Mouse (Mus musculus) retina, postnatal 1 day (tissue): ENCODE results near the gene Slc13a3.
A peak's percentile ranks its signal among the peaks of the same experiment; 100 is the strongest.
"Not testable (repeated sequence)": the region's sequence is repeated elsewhere in the genome, so short reads cannot be mapped to it uniquely, and the experiment has no call there.

Experiments used
- DNase-seq: peaks from one replicate; pipeline ENCODE4 v3.0.0-alpha.2; 2012

The Slc13a3 gene

GRCm38 (mm10) chr2:165473003-165473402, at the start of gene Slc13a3:
TSS of gene Slc13a3 (minus strand) at chr2:165473230.
- peak; percentile 59 for DNase-seq

- DNase-seq, result no peak
These were observed 42.2 kb upstream of the Slc13a3 start for GRCm38 (mm10) chr2:165515178-165515728.

GRCm38 (mm10) chr2:165512870-165513600, 40.0 kb upstream of the Slc13a3 start:
- DNase-seq, result peak; percentile 89

GRCm38 (mm10) chr2:165512426-165512825, 39.4 kb upstream of the Slc13a3 start:
- DNase-seq, result peak; percentile 41

GRCm38 (mm10) chr2:165511530-165511929, 38.5 kb upstream of the Slc13a3 start:
- peak; percentile 17 for DNase-seq

GRCm38 (mm10) chr2:165510914-165511458, 38.0 kb upstream of the Slc13a3 start:
- DNase-seq, result not testable (repeated sequence)

- DNase-seq, result no peak
These were observed 37.4 kb upstream of the Slc13a3 start for GRCm38 (mm10) chr2:165510466-165510865.

- no peak for DNase-seq
These were observed 36.7 kb upstream of the Slc13a3 start for GRCm38 (mm10) chr2:165509686-165510085.

GRCm38 (mm10) chr2:165503259-165504203, 30.5 kb upstream of the Slc13a3 start, which contains the start of gene Slc2a10:
TSS of gene Slc2a10 (plus strand) at chr2:165503787.
- DNase-seq, result peak; percentile 78

GRCm38 (mm10) chr2:165498816-165499215, 25.8 kb upstream of the Slc13a3 start:
- no peak for DNase-seq

- DNase-seq, result no peak
These were observed 24.8 kb upstream of the Slc13a3 start for GRCm38 (mm10) chr2:165497706-165498275.

GRCm38 (mm10) chr2:165496251-165496650, 23.2 kb upstream of the Slc13a3 start:
- peak; percentile 71 for DNase-seq

GRCm38 (mm10) chr2:165494495-165494894, 21.5 kb upstream of the Slc13a3 start:
- DNase-seq, result no peak

- peak; percentile 65 for DNase-seq
These were observed 20.7 kb upstream of the Slc13a3 start for GRCm38 (mm10) chr2:165493587-165494210.

GRCm38 (mm10) chr2:165492648-165493553, 19.9 kb upstream of the Slc13a3 start, which contains the start of gene Trp53rka:
TSS of gene Trp53rka (minus strand) at chr2:165493324.
- peak; percentile 90 for DNase-seq

GRCm38 (mm10) chr2:165486881-165487535, 14.0 kb upstream of the Slc13a3 start:
- DNase-seq, result peak; percentile 73

- DNase-seq, result peak; percentile 24
These were observed 13.4 kb upstream of the Slc13a3 start for GRCm38 (mm10) chr2:165486401-165486800.

GRCm38 (mm10) chr2:165485826-165486225, 12.8 kb upstream of the Slc13a3 start:
- DNase-seq, result no peak

GRCm38 (mm10) chr2:165484152-165484551, 11.1 kb upstream of the Slc13a3 start:
- DNase-seq, result no peak

- DNase-seq, result no peak
These were observed 9.0 kb upstream of the Slc13a3 start for GRCm38 (mm10) chr2:165482003-165482402.
